Mouse (Mus musculus): ENCODE data around the gene Rasgrf2.
A peak's percentile ranks its signal among the peaks of the same experiment; 100 is the strongest.

The Rasgrf2 gene

GRCm38 (mm10) chr13:92041584-92042563 is 89.6 kb downstream of the Rasgrf2 start:
- peak; percentile 6 for DNase-seq

- no peak for DNase-seq
Observed at GRCm38 (mm10) chr13:92030364-92031057, 100.9 kb downstream of the Rasgrf2 start.

GRCm38 (mm10) chr13:92029666-92030065 is 101.8 kb downstream of the Rasgrf2 start:
- DNase-seq = no peak

- DNase-seq = no peak
Observed at GRCm38 (mm10) chr13:92027951-92028350, 103.5 kb downstream of the Rasgrf2 start.

- DNase-seq = no peak
Observed at GRCm38 (mm10) chr13:92026651-92027050, 104.8 kb downstream of the Rasgrf2 start.

GRCm38 (mm10) chr13:92025124-92025523 is 106.3 kb downstream of the Rasgrf2 start:
- no peak for DNase-seq

GRCm38 (mm10) chr13:92022202-92022601 is 109.3 kb downstream of the Rasgrf2 start:
- no peak for DNase-seq

- DNase-seq = no peak
Observed at GRCm38 (mm10) chr13:91996929-91997328, 134.5 kb downstream of the Rasgrf2 start.

- no peak for DNase-seq
Observed at GRCm38 (mm10) chr13:91991412-91991811, 140.0 kb downstream of the Rasgrf2 start.

GRCm38 (mm10) chr13:91990709-91991284 is 140.7 kb downstream of the Rasgrf2 start:
- DNase-seq = no peak

- no peak for DNase-seq
Observed at GRCm38 (mm10) chr13:91988378-91988777, 143.1 kb downstream of the Rasgrf2 start.

GRCm38 (mm10) chr13:91986958-91987357 is 144.5 kb downstream of the Rasgrf2 start:
- no peak for DNase-seq

GRCm38 (mm10) chr13:91985915-91986589 is 145.4 kb downstream of the Rasgrf2 start:
- no peak for DNase-seq

- no peak for DNase-seq
Observed at GRCm38 (mm10) chr13:91985019-91985418, 146.4 kb downstream of the Rasgrf2 start.

GRCm38 (mm10) chr13:91982080-91982479 is 149.4 kb downstream of the Rasgrf2 start:
- DNase-seq = no peak

GRCm38 (mm10) chr13:91981414-91981813 is 150.0 kb downstream of the Rasgrf2 start:
- DNase-seq = no peak

GRCm38 (mm10) chr13:91976971-91977370 is 154.5 kb downstream of the Rasgrf2 start:
- DNase-seq = no peak

GRCm38 (mm10) chr13:91976541-91976940 is 154.9 kb downstream of the Rasgrf2 start:
- DNase-seq = no peak

- DNase-seq = no peak
Observed at GRCm38 (mm10) chr13:91974154-91974553, 157.3 kb downstream of the Rasgrf2 start.

- no peak for DNase-seq
Observed at GRCm38 (mm10) chr13:91971246-91971645, 160.2 kb downstream of the Rasgrf2 start.

GRCm38 (mm10) chr13:91956474-91956873 is 175.0 kb downstream of the Rasgrf2 start:
- DNase-seq = no peak

- DNase-seq = no peak
Observed at GRCm38 (mm10) chr13:91955646-91956045, 175.8 kb downstream of the Rasgrf2 start.

GRCm38 (mm10) chr13:91955175-91955574 is 176.3 kb downstream of the Rasgrf2 start:
- DNase-seq = no peak

Data from kidney, postnatal 14 days (tissue).